Mouse (Mus musculus) stomach, postnatal 0 days (tissue): ENCODE results near the gene Nek7.

Experiments
- CTCF ChIP-seq: IDR thresholded peaks from 2 replicates; pipeline ENCODE4 v1.5.1; 2016; ENCODE audit warnings: antibody characterized with exemption, low read depth, mild to moderate bottlenecking, moderate library complexity
- EP300 ChIP-seq: optimal IDR thresholded peaks from 2 replicates; pipeline ENCODE3; 2016; ENCODE audit warnings: antibody characterized with exemption

DNA sequence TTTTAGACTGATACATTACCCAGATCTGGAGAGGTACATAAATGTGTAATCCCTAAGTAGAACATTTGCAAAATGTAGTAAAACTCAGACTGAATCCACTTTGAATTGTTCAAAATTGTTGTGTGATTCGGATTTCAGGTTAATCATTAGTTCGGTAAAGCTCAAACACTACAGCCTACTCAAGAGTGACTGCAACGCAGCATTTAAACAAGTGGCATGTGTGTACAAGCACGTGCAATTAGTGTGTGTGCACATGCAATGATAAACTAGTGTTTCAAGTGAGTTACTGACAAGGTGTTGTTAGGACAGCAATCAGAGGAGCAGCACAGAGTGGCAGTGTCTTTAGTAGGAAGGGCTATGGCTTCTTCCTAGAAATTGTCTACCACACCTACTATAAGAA lies 106.0 kb downstream of the Nek7 start:
- TF ChIP-seq CTCF (no peak), EP300 (no peak)
